Mouse (Mus musculus) heart, embryonic 14.5 days (tissue): ENCODE measurements around the gene Fxyd1. TPM values are rescaled to one million over a fixed set of nuclear protein-coding genes. Genes with fewer than 3 reads are reported as not detected.

ENCODE experiments used
- ATAC-seq: fragments of 200-750 bp; cut with Nextera tagmentation; 2 replicates; pipeline ENCODE4 v1.8.0; 2017; ENCODE audit warnings: low read depth, moderate TSS enrichment; ENCODE audit not compliant: insufficient number of reproducible peaks, insufficient read depth, low FRiP score
- H3K27ac ChIP-seq, 2 experiments: fragments of 200-500 bp in 1 of 2; fragments of 300-500 bp in 1 of 2; sonication (generic) in 1 of 2; replicated peaks in 1 of 2; 2 replicates each; pipeline ENCODE4 v1.5.1; 2012 to 2014; ENCODE audit warnings: low read depth in 2 of 2, low read length in 2 of 2, control low read depth in 1 of 2, mild to moderate bottlenecking in 1 of 2, mixed read lengths in 1 of 2; ENCODE audit not compliant: control insufficient read depth in 1 of 2, insufficient read depth in 1 of 2
- H3K27me3 ChIP-seq: fragments of 300-500 bp; sonication (generic); 2 replicates; pipeline ENCODE4 v1.6.1; 2014; ENCODE audit warnings: mild to moderate bottlenecking, low read length, control low read depth; ENCODE audit not compliant: control insufficient read depth, insufficient read depth
- H3K36me3 ChIP-seq: fragments of 300-500 bp; sonication (generic); 2 replicates; pipeline ENCODE4 v1.6.1; 2014; ENCODE audit warnings: mild to moderate bottlenecking, control low read depth, low read length, mixed read lengths; ENCODE audit not compliant: control insufficient read depth, insufficient read depth
- H3K4me1 ChIP-seq, 2 experiments: fragments of 200-500 bp in 1 of 2; fragments of 300-500 bp in 1 of 2; sonication (generic) in 1 of 2; 2 replicates each; pipeline ENCODE4 v1.6.1; 2012 to 2014; ENCODE audit warnings: low read length in 2 of 2, control low read depth in 1 of 2, mixed read lengths in 1 of 2; ENCODE audit not compliant: control insufficient read depth in 2 of 2, insufficient read depth in 2 of 2
- H3K4me2 ChIP-seq: fragments of 300-500 bp; sonication (generic); 2 replicates; pipeline ENCODE4 v1.6.1; 2014; ENCODE audit warnings: mild to moderate bottlenecking, low read length
- H3K4me3 ChIP-seq, 2 experiments: fragments of 200-500 bp in 1 of 2; fragments of 300-500 bp in 1 of 2; sonication (generic) in 1 of 2; 2 replicates each; pipeline ENCODE4 v1.5.1; 2012 to 2014; ENCODE audit warnings: low read length in 2 of 2, mild to moderate bottlenecking in 2 of 2, control low read depth in 1 of 2, low read depth in 1 of 2, moderate library complexity in 1 of 2; ENCODE audit not compliant: control insufficient read depth in 1 of 2, insufficient read depth in 1 of 2
- H3K9ac ChIP-seq: fragments of 300-500 bp; sonication (generic); 2 replicates; pipeline ENCODE4 v1.6.1; 2014; ENCODE audit warnings: mild to moderate bottlenecking, low read length
- H3K9me3 ChIP-seq: fragments of 300-500 bp; sonication (generic); 2 replicates; pipeline ENCODE4 v1.6.1; 2016; ENCODE audit warnings: low read length, control low read depth; ENCODE audit not compliant: control insufficient read depth
- WGBS: fragments of 180-500 bp; shearing (Covaris S2); extraction: QIAGEN DNeasy Blood & Tissue Kit; methylation state at CpG from one replicate; pipeline ENCODE4 v1.1.7; 2014; 5-methylcytosine and 5-hydroxymethylcytosine counted together
- polyA plus RNA-seq: library from polyadenylated mRNA; unstranded; fragments of >200 nt; fragmentation: Nextera tagmentation; extraction: Ambion mirVana; gene quantifications from 2 replicates; pipeline ENCODE4 v1.2.1, GENCODE M21; 2014

Fxyd1 gene
- polyA plus RNA-seq, 1 experiment from 2014 or later, result 1,293 TPM

DNA sequence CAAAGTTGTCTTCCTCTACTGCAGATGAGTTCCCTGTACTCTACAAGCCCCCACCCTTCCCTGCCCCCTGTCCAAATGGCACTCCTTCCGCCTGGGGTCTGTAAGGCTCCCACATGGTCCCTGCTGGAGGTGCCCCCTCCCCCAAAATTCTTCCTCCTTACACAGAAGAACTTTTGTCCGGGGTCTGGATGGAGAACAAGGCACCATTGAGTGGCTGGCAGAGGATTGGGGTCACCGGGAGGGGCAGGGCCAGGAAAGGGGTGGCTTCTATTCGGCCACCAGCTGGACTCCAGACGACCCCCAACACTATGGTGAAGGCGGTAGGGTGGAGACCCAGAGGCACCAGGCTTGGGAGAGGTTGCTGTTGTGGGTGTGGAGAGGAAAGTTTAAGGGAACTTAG lies 20.5 kb upstream of the Fxyd1 start:
- no peak for ATAC-seq
- 49% methylated on average over 6 of the region's 6 CpGs for WGBS

DNA sequence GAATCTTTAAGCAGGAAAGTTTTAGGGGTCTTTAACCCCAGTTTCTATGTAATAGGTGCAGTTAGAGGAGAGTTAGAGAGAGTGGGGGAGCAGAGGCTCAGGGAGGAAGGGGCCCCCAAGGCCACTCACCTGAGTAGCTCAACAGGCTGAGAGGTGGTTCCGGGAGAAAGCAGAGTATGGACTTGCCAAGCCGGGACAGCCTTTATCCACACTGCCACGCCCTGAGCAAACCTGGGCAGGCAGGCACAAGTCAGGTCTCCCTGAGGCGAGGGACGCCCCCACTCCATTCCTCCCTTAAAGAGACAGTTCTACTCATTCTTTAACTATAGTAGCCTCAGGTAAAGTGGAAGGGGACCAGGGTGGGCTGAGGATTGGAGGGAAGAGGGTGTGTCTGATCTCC lies 19.5 kb upstream of the Fxyd1 start, which contains the start of gene Fxyd3:
Gene Fxyd3 (minus strand): TSS at position 213 of the 400 bp plus-strand sequence.
- 53% methylated on average over 5 of the region's 5 CpGs for WGBS
- H3K9me3 ChIP-seq, result no peaks in the 10 kb centered on the region
- no peak within 1 kb of the TSS for H3K4me2 ChIP-seq
- no peak within 1 kb of the TSS for H3K9ac ChIP-seq
- H3K36me3 ChIP-seq, result no peaks in the 10 kb centered on the region
- no peaks in the 10 kb centered on the region for H3K4me1 ChIP-seq
- H3K27ac ChIP-seq, result no peak within 1 kb of the TSS
- no peaks in the 10 kb centered on the region for H3K27me3 ChIP-seq
- ATAC-seq, result no peak
- H3K4me3 ChIP-seq, result no peak within 1 kb of the TSS

More for the DNA sequence above, 20.5 kb upstream of the Fxyd1 start:
- H3K27ac ChIP-seq, result no peak overlapping the region
- no peak overlapping the region for H3K4me2 ChIP-seq
- H3K9ac ChIP-seq, result no peak overlapping the region
- no peaks in the 10 kb centered on the region for H3K36me3 ChIP-seq
- no peaks in the 10 kb centered on the region for H3K9me3 ChIP-seq
- H3K4me3 ChIP-seq, result no peak overlapping the region
- no peaks in the 10 kb centered on the region for H3K4me1 ChIP-seq
- no peaks in the 10 kb centered on the region for H3K27me3 ChIP-seq

DNA sequence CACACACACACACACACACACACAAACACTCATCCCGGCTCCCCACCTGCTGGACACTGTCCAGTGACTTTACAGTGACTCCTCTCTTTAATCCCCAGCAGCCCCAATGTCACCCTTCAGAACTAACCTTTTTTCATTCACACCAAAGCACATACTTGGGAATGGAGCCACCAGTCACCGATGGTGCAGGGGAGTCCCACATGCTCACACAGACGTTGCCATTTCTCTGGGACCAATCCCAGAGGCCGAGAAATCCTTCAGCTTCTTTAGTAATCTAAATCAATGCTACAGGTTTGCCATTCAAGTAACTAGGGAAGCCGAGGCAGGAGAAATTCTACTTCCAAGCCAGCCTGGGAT lies 17.7 kb upstream of the Fxyd1 start:
- H3K9me3 ChIP-seq, result no peaks in the 10 kb centered on the region
- no peak overlapping the region for H3K27ac ChIP-seq
- WGBS, result 69% methylated on average over 5 of the region's 5 CpGs
- H3K4me3 ChIP-seq, result no peak overlapping the region
- H3K36me3 ChIP-seq, result no peaks in the 10 kb centered on the region
- H3K27me3 ChIP-seq, result no peaks in the 10 kb centered on the region
- H3K4me2 ChIP-seq, result no peak overlapping the region
- no peak for ATAC-seq
- H3K9ac ChIP-seq, result no peak overlapping the region
- 0 out of 4 replicates have a peak, but pooled peaks cover 0 to 3% of the 10 kb centered on the region in 2 experiments for H3K4me1 ChIP-seq

DNA sequence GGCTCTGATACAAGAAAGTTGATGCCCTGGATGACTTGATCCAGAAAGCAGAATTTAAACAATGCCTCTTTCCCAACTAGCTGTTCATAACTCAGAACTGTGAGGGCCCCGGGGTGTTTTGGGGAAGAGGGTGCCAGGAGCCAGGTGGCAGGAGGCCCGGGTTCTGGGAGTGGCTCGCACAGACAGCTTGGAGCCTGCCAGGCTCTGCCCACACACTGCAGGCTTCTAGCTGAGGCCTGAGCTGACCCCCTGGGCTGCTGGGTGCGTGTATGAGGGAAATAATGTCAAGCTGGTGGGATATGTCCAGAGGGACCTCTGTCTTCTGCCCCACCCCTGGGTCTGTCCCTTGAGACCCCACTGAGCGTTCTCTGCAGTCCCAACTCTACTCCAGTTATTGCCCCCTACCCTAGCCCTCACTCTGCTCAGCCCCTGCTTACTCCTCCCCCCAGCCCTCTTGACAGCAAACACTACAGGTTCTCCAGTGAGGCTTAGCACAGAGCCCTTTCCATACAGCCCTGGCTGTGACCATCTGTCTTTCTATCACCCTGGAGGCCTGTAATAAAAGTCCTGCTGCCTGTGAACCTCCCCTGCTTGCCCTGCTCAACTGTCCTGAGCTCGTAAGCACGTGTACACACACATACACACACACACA lies 17.2 kb upstream of the Fxyd1 start:
- 66% methylated on average over 7 of the region's 7 CpGs for WGBS
- H3K9me3 ChIP-seq, result no peaks in the 10 kb centered on the region
- ATAC-seq, result no peak
- no peak overlapping the region for H3K9ac ChIP-seq
- H3K27me3 ChIP-seq, result no peaks in the 10 kb centered on the region
- H3K4me1 ChIP-seq, result 0 out of 4 replicates have a peak, but pooled peaks cover 0 to 3% of the 10 kb centered on the region in 2 experiments
- no peak overlapping the region for H3K4me3 ChIP-seq
- no peaks in the 10 kb centered on the region for H3K36me3 ChIP-seq
- H3K27ac ChIP-seq, result no peak overlapping the region
- no peak overlapping the region for H3K4me2 ChIP-seq

DNA sequence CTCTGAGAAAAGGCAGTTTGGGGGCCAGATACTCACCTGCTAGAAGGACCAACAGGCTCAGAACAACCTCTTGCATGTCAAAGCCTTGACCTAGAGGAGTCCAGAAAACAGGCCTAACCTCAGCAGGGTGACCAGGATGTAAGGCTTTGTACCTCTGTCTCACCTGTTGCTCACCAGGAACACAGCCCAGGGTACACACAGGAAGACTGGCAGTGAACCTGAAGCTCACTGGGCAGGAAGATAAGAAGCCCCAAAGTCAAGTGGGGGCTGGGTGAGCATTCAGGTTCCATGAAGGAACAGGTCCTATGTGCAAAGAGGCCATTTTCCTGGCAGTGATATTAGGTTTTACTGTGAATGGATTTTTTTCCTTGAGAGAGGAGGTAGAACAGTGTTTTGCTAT lies 16.5 kb upstream of the Fxyd1 start:
- Histone ChIP-seq H3K9me3 (no peaks in the 10 kb centered on the region), H3K4me2 (no peak overlapping the region), H3K36me3 (no peaks in the 10 kb centered on the region), H3K9ac (no peak overlapping the region), H3K4me1 (0 out of 4 replicates have a peak, but pooled peaks cover 0 to 3% of the 10 kb centered on the region in 2 experiments), H3K27me3 (no peaks in the 10 kb centered on the region), H3K4me3 (no peak overlapping the region), H3K27ac (no peak overlapping the region)
- ATAC-seq, result no peak

DNA sequence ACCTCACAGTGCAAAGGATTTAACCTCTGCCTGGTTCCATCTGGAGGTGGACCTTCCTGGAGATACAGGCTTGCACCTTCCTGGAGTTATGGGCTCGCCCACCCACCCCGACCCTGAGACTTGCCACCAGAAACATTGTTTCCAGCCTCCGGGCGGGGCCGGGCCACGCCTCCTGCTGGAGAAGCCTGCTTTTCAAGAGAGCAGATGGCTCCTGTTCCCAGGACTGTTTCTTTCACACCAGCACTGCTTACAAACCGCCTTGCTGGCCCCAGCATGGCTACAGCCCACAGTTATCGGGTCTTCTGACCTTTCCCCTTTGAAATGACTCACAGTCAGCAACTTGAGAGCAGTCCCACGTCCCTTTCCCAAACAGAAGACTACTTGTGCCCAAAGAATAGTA lies 15.3 kb upstream of the Fxyd1 start:
- Histone ChIP-seq H3K27me3 (no peaks in the 10 kb centered on the region), H3K9me3 (no peaks in the 10 kb centered on the region), H3K4me1 (0 out of 4 replicates have a peak, but pooled peaks cover 0 to 10% of the 10 kb centered on the region in 2 experiments), H3K4me2 (no peak overlapping the region), H3K4me3 (no peak overlapping the region), H3K9ac (no peak overlapping the region), H3K36me3 (no peaks in the 10 kb centered on the region), H3K27ac (no peak overlapping the region)
- no peak for ATAC-seq
- WGBS, result 51% methylated on average over 9 of the region's 9 CpGs

DNA sequence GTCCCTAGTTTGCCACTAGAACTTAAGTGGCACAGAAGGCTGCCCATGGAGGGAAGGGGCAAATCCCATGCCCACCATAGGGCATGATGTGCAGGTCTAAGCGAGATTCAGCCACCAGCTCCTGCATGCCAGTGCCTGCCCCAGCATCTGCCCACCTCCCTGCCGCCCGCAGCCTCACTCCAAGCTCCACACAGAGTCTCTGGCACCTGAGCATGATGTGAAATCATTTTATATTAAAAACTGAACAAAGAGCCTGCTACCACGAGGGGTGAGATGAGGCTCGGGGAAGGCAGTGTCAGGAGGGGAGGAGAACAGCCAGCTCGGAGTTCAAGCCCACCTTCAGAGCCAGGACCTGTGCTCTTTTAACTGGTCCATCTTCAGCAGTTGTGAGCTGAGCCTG lies 13.3 kb upstream of the Fxyd1 start:
- H3K27me3 ChIP-seq, result no peaks in the 10 kb centered on the region
- H3K9me3 ChIP-seq, result no peaks in the 10 kb centered on the region
- WGBS, result 84% methylated on average over 6 of the region's 6 CpGs
- H3K9ac ChIP-seq, result no peak overlapping the region
- H3K4me1 ChIP-seq, result 0 out of 4 replicates have a peak, but pooled peaks cover 0 to 10% of the 10 kb centered on the region in 2 experiments
- no peak overlapping the region for H3K4me2 ChIP-seq
- no peaks in the 10 kb centered on the region for H3K36me3 ChIP-seq
- H3K4me3 ChIP-seq, result no peak overlapping the region
- no peak for ATAC-seq
- no peak overlapping the region for H3K27ac ChIP-seq

DNA sequence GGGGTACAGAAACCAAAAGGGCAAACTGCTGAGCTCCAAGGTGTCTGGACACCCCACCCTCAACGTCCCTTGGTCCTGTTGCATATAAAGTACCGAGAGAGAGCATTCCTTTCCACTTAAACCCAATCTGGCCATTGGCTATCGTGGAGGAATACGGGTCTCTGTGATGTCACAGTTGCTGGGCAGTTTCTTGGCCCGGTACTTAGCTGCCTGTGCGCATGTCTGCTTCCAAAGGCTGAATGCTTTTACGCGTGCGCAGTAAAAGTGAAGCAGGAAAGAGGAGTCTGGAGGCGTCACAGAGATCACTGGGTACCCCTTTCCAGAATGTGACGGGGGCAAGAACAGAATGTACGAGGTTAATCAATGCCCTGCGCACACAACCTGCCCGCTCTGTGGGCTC lies 12.5 kb upstream of the Fxyd1 start:
- H3K9me3 ChIP-seq, result no peaks in the 10 kb centered on the region
- H3K9ac ChIP-seq, result no peak overlapping the region
- H3K27ac ChIP-seq, result no peak overlapping the region
- ATAC-seq, result no peak
- no peak overlapping the region for H3K4me3 ChIP-seq
- H3K4me2 ChIP-seq, result no peak overlapping the region
- no peaks in the 10 kb centered on the region for H3K27me3 ChIP-seq
- H3K4me1 ChIP-seq, result 0 out of 4 replicates have a peak, but pooled peaks cover 0 to 10% of the 10 kb centered on the region in 2 experiments
- H3K36me3 ChIP-seq, result no peaks in the 10 kb centered on the region
- 81% methylated on average over 14 of the region's 14 CpGs for WGBS
